Mouse (Mus musculus) megakaryocyte progenitor cell, adult 5-6 weeks (primary cell): Measurements from ENCODE around the gene Sept10. TPM values are rescaled to one million over a fixed set of nuclear protein-coding genes. Genes with fewer than 3 reads are reported as not detected.
A peak's percentile ranks its signal among the peaks of the same experiment; 100 is the strongest.

Source experiments
- ATAC-seq: replicated peaks from 2 replicates; pipeline ENCODE4 v1.8.0; 2016; ENCODE audit warnings: mild to moderate bottlenecking, moderate TSS enrichment, inconsistent platforms; ENCODE audit not compliant: poor library complexity
- total RNA-seq, 2 experiments: library from RNA; stranded (forward) in 1 of 2; stranded (reverse) in 1 of 2; fragments of 157-497, 149-512 nt in 1 of 2; fragments of 200-1000 nt in 1 of 2; gene quantifications; 2 replicates each; pipeline versions ENCODE4 v1.2.3 to v1.2.4; 2015 to 2017

Gene Sept10
- total RNA-seq, 2 experiments from 2014 or later: 2.5 to 10.2 TPM

- ATAC-seq: no peak
These were observed 7.7 kb upstream of the Sept10 start for GRCm38 (mm10) chr10:59229205-59229820.

DNA sequence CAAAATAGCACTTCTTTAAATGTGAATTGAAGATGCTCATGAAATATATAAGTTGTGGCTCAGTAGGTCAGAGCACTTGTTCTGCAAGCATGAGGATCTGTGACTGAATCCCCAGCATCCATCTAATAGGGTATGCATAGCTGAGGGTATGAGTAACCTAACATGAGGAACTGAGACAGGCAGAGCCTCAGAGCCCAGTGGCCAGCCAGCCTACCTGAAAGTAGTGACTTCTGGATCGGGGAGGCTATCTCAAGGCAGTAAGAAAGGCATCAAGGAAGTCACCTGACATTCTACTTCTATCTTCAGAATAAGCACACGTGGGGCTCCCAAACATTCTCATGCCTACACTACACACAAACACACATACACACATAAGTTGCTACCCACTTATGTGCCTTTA is 3.5 kb upstream of the Sept10 start:
- no peak for ATAC-seq

DNA sequence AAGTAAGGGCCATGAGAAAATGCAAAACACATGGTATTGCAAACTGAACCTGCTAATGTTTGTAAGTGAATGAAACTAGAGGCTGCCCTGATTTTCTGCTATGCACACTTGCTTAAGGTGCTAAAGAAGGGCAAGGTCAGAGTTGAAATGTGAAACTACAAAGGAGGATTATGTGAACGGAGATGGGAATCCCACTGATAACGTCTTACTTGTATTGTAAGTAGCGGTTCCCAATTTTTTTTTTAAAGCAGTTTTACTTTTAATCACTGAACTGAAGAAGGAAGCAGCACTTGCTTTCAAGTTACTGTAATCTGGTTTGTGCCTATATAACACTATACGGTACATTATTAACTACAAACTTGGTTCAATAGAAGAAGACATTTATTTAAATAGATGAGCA is 2.2 kb upstream of the Sept10 start:
- no peak for ATAC-seq

- ATAC-seq: no peak
These were observed 1.7 kb upstream of the Sept10 start for GRCm38 (mm10) chr10:59223301-59223700.

- 0 out of 2 replicates have a peak, but pooled peaks have one; percentile 3 for ATAC-seq
These were observed 839 bp upstream of the Sept10 start for GRCm38 (mm10) chr10:59222271-59223101.

GRCm38 (mm10) chr10:59220824-59221472 is 699 bp downstream of the Sept10 start:
- ATAC-seq: no peak

GRCm38 (mm10) chr10:59200011-59200410 is 21.6 kb downstream of the Sept10 start:
- no peak for ATAC-seq

DNA sequence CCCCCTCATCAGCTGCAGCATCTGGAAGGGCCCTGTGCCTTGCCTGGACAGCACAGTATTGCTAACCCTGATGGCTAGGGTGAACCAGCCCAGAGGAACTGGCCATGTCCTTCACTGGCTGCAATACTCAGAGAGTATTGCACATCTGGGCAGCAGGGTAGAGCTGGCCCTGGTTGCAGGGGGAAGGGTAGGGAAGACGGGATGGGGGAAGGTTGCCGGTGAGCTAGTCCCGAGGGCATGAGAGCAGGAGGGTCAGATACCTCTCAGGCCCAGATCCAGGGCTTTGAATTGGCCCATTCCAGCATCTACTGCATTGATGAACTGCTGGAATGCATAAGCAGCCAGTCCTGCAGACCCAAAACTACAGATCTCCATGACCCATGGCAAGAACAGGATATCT is 24.9 kb downstream of the Sept10 start:
- ATAC-seq: no peak

- no peak for ATAC-seq
These were observed 26.8 kb downstream of the Sept10 start for GRCm38 (mm10) chr10:59194891-59195290.

DNA sequence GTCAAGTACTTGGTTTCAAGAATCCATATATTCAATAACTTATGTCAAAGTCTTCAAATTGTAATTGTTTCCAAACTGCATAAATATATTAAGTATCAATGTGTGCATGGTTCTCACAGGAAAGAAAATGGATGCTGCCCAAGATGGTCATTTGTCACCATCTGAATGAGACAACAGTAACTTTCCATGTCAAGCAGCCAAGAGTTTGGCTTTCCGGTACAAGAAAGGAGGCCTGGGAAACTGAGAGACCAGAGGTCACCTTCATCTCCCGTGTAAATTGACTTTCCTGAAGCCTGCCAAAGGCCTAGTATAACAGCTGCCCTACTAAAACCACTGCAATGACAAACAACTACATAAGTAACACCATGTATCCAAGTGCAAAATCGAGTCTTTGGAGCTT is 39.3 kb downstream of the Sept10 start:
- ATAC-seq: no peak

DNA sequence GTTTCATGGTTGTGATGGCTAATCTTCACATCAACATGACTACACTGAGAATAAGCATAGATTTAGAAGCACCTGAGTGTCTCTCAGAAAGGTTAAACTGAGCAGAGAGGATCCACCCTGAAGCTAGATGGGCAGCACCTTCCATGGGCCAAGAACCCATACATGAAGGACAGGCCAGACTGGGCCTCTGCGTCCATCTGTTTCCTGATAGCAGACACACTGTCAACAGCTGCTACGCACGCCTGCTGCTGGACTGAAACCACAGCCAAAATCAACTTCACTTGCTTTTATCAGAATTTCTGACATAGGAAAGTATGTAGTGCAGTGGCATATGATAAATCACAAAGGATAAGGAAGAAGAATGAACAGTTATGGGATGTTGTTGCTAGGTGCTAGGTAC is 42.0 kb downstream of the Sept10 start:
- no peak for ATAC-seq

DNA sequence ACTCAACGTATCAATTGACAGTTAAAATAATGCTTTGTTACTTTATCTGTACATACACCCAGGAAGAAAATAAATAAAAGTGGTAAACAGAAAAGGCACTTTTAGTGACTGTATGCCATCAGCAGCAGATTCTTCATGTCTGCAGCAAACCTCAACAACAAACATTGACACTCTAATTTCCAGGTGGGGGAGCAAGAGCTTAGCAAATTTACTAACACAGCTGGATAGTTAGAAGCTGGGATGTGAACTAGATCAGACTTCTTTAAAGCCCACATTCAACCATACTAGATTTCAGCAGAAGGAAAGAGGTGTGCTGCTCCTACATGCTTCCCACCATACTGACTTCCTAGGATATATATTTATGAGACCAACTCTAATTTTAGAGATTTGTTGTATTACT is 49.1 kb downstream of the Sept10 start:
- ATAC-seq: no peak

- ATAC-seq: peak; percentile 28; the same call in 1 of the 2 replicates
These were observed 50.6 kb downstream of the Sept10 start for GRCm38 (mm10) chr10:59171042-59171441.

GRCm38 (mm10) chr10:59166104-59166944 is 55.3 kb downstream of the Sept10 start:
- ATAC-seq: peak; percentile 87

DNA sequence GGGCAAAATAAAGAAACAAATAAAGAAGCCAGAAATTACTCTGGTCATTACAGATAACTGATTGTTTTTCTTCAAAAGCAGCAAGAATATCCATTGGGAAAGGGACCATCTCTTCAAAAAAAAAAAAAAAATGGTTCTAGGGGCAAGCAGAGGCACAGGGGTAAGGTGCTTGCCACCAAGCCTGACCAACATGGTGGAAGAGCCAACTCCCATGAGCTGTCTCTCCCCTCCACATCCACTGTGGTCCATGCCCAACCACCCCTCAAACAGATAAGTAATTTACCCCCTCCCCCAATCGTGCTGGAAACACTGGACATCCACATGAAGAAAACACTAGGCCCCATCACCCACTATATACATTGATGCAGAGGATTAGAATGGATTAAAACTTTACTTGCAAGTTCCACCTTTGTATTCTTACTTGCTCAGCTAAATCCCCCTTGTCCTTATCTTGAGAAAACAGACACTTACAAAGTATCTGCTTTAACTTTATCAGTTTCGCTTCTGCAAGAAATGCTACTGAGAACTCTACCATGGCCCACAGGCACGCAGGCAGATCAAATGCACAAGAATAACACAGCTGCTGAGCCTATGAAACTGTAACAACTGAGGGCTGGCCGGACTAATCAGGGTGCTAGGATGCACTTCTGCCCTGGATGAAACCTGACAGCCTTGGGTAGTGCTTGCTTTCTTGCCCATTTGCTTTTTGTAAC is 59.3 kb downstream of the Sept10 start:
- ATAC-seq: peak; percentile 85

DNA sequence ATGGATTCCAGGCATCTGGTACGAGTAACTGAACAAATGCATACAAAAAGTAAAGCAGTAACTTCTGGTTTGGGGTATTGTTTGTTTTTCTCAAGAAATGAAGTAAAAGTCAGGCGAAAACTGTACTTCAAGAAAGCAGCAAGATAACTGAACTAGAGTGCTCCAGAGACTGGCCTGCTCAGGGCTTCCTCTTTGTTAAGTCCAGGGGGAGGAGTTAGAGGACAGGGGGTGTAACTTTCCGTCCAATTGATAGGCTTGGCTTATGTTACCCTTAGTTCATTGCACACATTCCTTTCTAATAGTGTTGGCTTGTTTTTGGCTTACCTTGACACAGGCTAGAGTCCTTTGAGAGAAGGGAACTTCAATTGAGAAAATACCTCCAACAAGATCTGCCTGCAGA is 63.0 kb downstream of the Sept10 start:
- ATAC-seq: 0 out of 2 replicates have a peak, but pooled peaks have one; percentile 56

GRCm38 (mm10) chr10:59152544-59153081 is 69.0 kb downstream of the Sept10 start:
- peak; percentile 18; the same call in 1 of the 2 replicates for ATAC-seq

DNA sequence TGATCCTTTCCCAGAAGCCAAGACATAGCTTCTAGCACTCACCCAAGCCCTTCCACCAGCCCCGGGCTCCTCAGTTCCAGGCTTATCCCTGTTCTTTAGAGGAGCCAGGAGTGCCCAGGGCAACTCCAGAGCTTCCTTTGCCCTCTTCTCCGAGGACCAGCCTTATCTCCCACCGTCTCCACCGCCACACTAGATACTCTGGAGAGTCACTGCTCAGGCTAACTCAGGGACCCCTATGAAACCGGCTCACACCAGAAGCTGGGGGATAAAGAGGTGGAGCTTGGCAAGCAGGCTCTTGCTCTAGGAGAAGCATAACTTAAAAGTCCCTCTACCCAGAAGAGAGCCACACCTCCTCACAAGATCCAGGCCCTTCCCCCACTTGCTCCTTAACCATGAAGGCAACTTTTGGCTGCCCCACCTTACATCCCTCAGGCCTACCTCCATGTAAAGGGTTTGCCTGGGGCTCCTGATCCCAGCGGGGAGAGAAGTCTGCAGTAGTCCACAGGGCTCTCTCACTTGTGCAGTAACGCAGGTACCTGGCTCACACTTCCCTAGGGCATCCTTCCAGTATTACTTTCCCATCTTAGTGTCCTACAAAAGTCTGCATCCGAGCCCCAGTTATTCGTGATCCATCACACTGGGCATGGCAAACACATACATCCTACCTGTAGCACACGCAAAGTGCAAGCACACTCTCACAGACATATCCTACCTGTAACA is 70.5 kb downstream of the Sept10 start:
- no peak for ATAC-seq

DNA sequence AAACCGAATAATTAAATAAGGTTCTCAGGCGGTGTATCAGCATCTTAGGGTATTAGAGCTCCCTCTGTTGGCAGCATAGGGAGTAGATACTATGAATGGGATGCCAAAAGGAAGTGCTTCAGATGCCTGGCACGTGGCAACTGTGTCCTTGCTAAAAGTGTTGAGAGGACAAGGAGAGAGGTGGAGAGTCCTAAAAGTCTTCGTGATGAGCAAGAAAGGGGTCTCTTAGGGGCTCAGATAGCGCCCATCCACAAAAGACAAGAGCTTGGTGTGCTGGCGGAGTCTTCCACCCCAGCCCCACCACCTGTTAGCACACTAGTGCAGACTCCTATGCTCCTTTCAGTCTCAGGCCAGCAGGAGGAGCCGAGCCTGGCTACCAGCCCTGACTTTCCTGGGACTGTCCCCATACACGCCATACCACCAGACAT is 71.7 kb downstream of the Sept10 start:
- peak; percentile 97 for ATAC-seq
